Mouse (Mus musculus) gastrocnemius, adult 18-20 months (tissue): ENCODE measurements around the gene Gnas. TPM values are rescaled to one million over a fixed set of nuclear protein-coding genes. Genes with fewer than 3 reads are reported as not detected.
"Not testable (repeated sequence)": the region's sequence is repeated elsewhere in the genome, so short reads cannot be mapped to it uniquely, and the experiment has no call there.

ENCODE experiments used
- DNase-seq: peaks from one replicate; pipeline ENCODE4 v3.0.0; 2021; ENCODE audit warnings: low spot score
- microRNA-seq: library from miRNA; unstranded; fragments of <30 nt; microRNA quantifications from one replicate; pipeline ENCODE4 v1.2.0, GENCODE M21; 2021
- total RNA-seq, 2 experiments: library from RNA; stranded (reverse); gene quantifications; 2 replicates each; pipeline ENCODE4 v1.2.3; 2021

Gene Gnas
- total RNA-seq, 2 experiments from 2014 or later: 1,321 to 1,349 TPM

DNA sequence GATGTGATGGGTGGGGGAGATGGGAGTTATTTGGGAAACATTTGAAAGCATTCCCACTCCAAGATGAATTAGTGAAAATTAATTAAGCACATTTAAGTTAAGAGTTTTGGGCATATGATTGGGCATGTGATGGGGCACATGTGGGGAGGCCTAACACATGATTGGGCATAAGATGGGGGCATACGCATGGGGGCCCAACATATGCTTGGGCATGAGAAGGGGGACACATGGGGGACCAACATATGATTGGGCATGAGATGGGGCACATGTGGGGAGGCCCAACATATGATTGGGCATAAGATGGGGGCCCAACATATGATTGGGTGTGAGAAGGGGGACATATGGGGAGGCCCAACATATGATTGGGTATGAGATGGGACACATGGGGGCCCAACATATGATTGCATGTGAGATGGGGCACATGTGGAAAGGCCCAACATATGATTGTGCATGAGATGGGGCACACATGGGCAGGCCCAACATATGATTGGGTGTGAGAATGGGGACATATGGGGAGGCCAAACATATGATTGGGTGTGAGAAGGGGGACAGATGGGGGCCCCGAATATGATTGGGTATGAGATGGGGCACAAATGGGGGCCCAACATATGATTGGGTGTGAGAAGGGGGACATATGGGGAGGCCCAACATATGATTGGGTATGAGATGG lies 63.0 kb downstream of the Gnas start:
- not testable (repeated sequence) for DNase-seq

GRCm38 (mm10) chr2:174358516-174358915 lies 74.4 kb downstream of the Gnas start:
- DNase-seq: no peak

- no peak for DNase-seq
These were observed 75.5 kb downstream of the Gnas start for GRCm38 (mm10) chr2:174359656-174360055.

DNA sequence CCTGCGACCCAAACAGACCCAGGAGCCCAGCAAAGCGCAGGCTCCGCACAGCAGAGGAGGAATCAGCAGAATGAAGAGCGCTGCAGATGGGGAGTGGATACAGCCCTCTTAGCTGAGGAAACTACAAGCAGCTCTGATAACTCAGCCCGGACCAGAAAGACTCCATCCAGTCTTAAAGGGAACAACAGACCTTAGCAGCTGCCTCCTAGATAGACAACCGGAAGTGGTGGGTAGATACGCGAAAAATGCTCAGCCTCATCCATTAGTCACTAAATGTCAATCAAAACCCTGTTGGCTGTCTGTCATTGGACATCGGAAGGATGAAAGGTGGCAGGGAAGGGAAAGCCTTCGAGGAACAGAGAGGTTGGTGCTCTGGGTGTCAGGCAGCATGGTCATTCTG lies 82.5 kb downstream of the Gnas start:
- DNase-seq: no peak

- no peak for DNase-seq
These were observed 96.9 kb downstream of the Gnas start for GRCm38 (mm10) chr2:174381021-174381420.

DNA sequence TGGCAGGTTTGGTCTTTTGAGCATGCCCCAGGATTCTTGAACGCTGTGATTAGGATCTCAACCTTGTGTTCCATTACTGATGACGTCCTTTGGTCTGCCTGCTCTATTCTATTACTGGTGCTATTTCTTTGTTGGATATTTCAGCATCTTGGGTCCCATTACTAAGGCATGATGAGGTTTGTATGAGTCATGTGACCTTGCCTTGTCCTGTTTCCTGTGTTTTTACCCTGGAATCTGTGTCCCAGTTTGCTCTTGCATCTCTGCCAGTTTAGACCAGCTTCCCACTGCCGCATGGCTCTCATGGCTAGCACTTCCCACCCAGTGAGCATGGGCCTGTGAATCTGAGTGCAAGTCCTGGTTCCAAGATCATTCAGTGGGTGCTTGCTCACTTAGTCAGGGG lies 107.8 kb downstream of the Gnas start:
- DNase-seq: no peak

GRCm38 (mm10) chr2:174392554-174392953 lies 108.4 kb downstream of the Gnas start:
- no peak for DNase-seq

DNA sequence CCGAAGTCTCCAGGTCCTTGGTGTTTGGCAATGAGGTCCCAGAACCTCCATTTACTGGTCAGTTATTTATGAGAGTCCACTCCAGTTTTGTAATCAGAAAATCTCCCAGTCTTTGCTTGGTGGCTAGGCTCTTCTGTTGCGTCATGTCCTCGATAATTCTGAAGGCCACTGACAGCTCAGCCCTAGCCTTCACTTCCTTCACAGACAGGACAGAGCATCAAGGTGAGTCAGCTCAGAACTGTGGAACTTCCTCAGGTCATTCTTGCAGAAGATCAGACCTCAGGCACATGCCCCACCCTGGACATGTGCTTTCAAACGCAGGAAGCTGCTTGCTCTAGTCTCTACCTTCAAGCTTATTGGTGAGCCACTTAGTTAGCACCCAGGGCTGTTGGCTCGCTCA lies 109.3 kb downstream of the Gnas start:
- no peak for DNase-seq

Small RNA genes within 50 kb of the gene (microRNA-seq; reads per million reads assigned to microRNA genes)
- gene Gm27591 (not detected), gene Mir296 (6.1 reads per million, percentile 14 among the genes with 10 or more reads in this experiment), gene Mir298 (10.9 reads per million, percentile 25 among the genes with 10 or more reads in this experiment)

Other genes with a start within 250 kb of the Gnas start
- gene Stx16, start 208.0 kb upstream of the Gnas start, total RNA-seq: 10 to 100 TPM; 18.1 to 19.0 TPM
- 10 to 100 TPM; 88.1 to 92.2 TPM for gene Npepl1, start 174.0 kb upstream of the Gnas start, total RNA-seq
- 1 to 10 TPM; 1.9 TPM for gene Gm20721, start 62.4 kb downstream of the Gnas start, total RNA-seq
- gene Nelfcd, start 131.5 kb downstream of the Gnas start, total RNA-seq: 10 to 100 TPM; 21.4 to 22.3 TPM
- 10 to 100 TPM; 25.1 to 30.3 TPM for gene Ctsz, start 154.7 kb downstream of the Gnas start, total RNA-seq
- under 1 TPM in 1 of 2 experiments, not detected in 1; 0.21 TPM for gene Tubb1, start 166.4 kb downstream of the Gnas start, total RNA-seq
- 1,000 to 10,000 TPM; 1,038 to 1,073 TPM for gene Atp5e, start 179.8 kb downstream of the Gnas start, total RNA-seq
- 10 to 100 TPM; 37.8 to 47.2 TPM for gene Prelid3b, start 188.8 kb downstream of the Gnas start, total RNA-seq